Comparison of ENCODE assay signal across 8 mouse cellular contexts in genomic region chr4:56946641-56947640, GRCm38 (mm10). TPM values are rescaled to one million over a fixed set of nuclear protein-coding genes. Genes with fewer than 3 reads are reported as not detected.
DNase-seq lines count a peak whose midpoint lies in the region; ATAC-seq lines count a peak whose summit lies in the region.

Gene Tmem245 (minus strand): TSS chr4:56947437.

- H3K36me3 ChIP-seq in heart, embryonic 14.5 days (ENCODE audit: control insufficient read depth, insufficient read depth, low read length), result no peaks in the 10 kb centered on the region
- no peaks in the 10 kb centered on the region for H3K36me3 ChIP-seq in liver, embryonic 13.5 days
- no peaks in the 10 kb centered on the region for H3K36me3 ChIP-seq in stomach, embryonic 16.5 days (ENCODE audit: control insufficient read depth, insufficient read depth, low read length)

- H3K27me3 ChIP-seq in heart, embryonic 14.5 days (ENCODE audit: control insufficient read depth, insufficient read depth, low read length), result no peaks in the 10 kb centered on the region
- H3K27me3 ChIP-seq in liver, embryonic 13.5 days, result no peaks in the 10 kb centered on the region
- H3K27me3 ChIP-seq in stomach, embryonic 16.5 days (ENCODE audit: control insufficient read depth, insufficient read depth, low read length), result no peaks in the 10 kb centered on the region

- H3K9me3 ChIP-seq in heart, embryonic 14.5 days (ENCODE audit: control insufficient read depth, low read length), result no peaks in the 10 kb centered on the region
- H3K9me3 ChIP-seq in liver, embryonic 13.5 days (replicated peaks), result no peaks in the 10 kb centered on the region
- H3K9me3 ChIP-seq in stomach, embryonic 16.5 days (replicated peaks; ENCODE audit: control insufficient read depth, low read length), result no peaks in the 10 kb centered on the region

- H3K9ac ChIP-seq in heart, embryonic 14.5 days (ENCODE audit: low read length), result peak within 1 kb of the TSS; percentile 93
- peak within 1 kb of the TSS; percentile 87 for H3K9ac ChIP-seq in liver, embryonic 13.5 days
- peak within 1 kb of the TSS; percentile 89 for H3K9ac ChIP-seq in stomach, embryonic 16.5 days (ENCODE audit: low read length)

- peak within 1 kb of the TSS; percentile 72 for H3K4me2 ChIP-seq in heart, embryonic 14.5 days (ENCODE audit: low read length)
- H3K4me2 ChIP-seq in liver, embryonic 13.5 days, result peak within 1 kb of the TSS; percentile 92
- H3K4me2 ChIP-seq in stomach, embryonic 16.5 days (ENCODE audit: low read depth, low read length), result peak within 1 kb of the TSS; percentile 86

- ATAC-seq in CD4-positive, CD25-positive, alpha-beta regulatory T cell, adult 4 months, result peak; percentile 91
- ATAC-seq in heart, embryonic 14.5 days (ENCODE audit: insufficient number of reproducible peaks, insufficient read depth, low FRiP score, low read depth), result peak; percentile 93
- peak; percentile 96 for ATAC-seq in liver, embryonic 13.5 days (ENCODE audit: low read depth)
- peak; percentile 97 for ATAC-seq in stomach, embryonic 16.5 days (ENCODE audit: insufficient read depth, low FRiP score)

- under 1% methylated on average over 106 of the region's 107 CpGs for WGBS in heart, embryonic 14.5 days
- WGBS in liver, embryonic 13.5 days (ENCODE audit: insufficient replicate concordance), result under 1% methylated on average over 107 of the region's 107 CpGs
- WGBS in stomach, embryonic 16.5 days, result under 1% methylated on average over 106 of the region's 107 CpGs

- peaks cover 21 to 37% of the 10 kb centered on the region in 2 experiments for H3K4me1 ChIP-seq in heart, embryonic 14.5 days (ENCODE audit: control insufficient read depth in 2 of 2, insufficient read depth in 2 of 2, low read length in 2 of 2)
- peaks cover 51% of the 10 kb centered on the region for H3K4me1 ChIP-seq in liver, embryonic 13.5 days (replicated peaks)
- H3K4me1 ChIP-seq in stomach, embryonic 16.5 days (ENCODE audit: control insufficient read depth, insufficient read depth, low read length), result peaks cover 35% of the 10 kb centered on the region

- peak within 1 kb of the TSS; percentile 72 to 89 for H3K4me3 ChIP-seq in heart, embryonic 14.5 days (ENCODE audit: control insufficient read depth in 1 of 2, insufficient read depth in 1 of 2, low read depth in 1 of 2, low read length in 2 of 2)
- H3K4me3 ChIP-seq in liver, embryonic 13.5 days (replicated peaks), result peak within 1 kb of the TSS; percentile 84
- peak within 1 kb of the TSS; percentile 88 for H3K4me3 ChIP-seq in stomach, embryonic 16.5 days (replicated peaks; ENCODE audit: low read length)

- DNase-seq in c-Kit-negative CD71-positive TER-119-positive erythroid progenitor cells, embryonic 14.5 days (ENCODE audit: low read depth, low spot score), result peak; percentile 75
- DNase-seq in fibroblast of lung, adult 2 months (ENCODE audit: low read depth), result peak; percentile 82
- peak; percentile 97 for DNase-seq in kidney, postnatal 14 days
- DNase-seq in liver, embryonic 13.5 days, result peak; percentile 89
- DNase-seq in neural tube, embryonic 10.5 days (ENCODE audit: extremely low spot score, low spot score), result peak; percentile 90

- H3K27ac ChIP-seq in heart, embryonic 14.5 days (replicated peaks in 1 of 2; ENCODE audit: control insufficient read depth in 1 of 2, insufficient read depth in 1 of 2, low read depth in 2 of 2, low read length in 2 of 2), result peak within 1 kb of the TSS; percentile 60 to 88
- H3K27ac ChIP-seq in liver, embryonic 13.5 days, result peak within 1 kb of the TSS; percentile 65
- H3K27ac ChIP-seq in stomach, embryonic 16.5 days (ENCODE audit: low read length), result peak within 1 kb of the TSS; percentile 91

RNA-seq across cellular contexts. Expression of gene Tmem245, which starts in this region (rescaled TPM):
- polyA plus RNA-seq in CD4-positive, CD25-positive, alpha-beta regulatory T cell, adult 4 months (2017; shearing (Covaris generic)), result 1 to 10 TPM; 5.7 to 6.7 TPM
- polyA plus RNA-seq in heart, embryonic 14.5 days (2014; fragmentation: Nextera tagmentation; extraction: Ambion mirVana), result 21.6 and 22.7 TPM in 2 replicates
- 2.8 and 3.5 TPM in 2 replicates for polyA plus RNA-seq in liver, embryonic 13.5 days (2015; fragmentation: Nextera tagmentation; extraction: Ambion mirVana)
- polyA plus RNA-seq in stomach, embryonic 16.5 days (2015; fragmentation: Nextera tagmentation; extraction: Ambion mirVana), result 5.7 and 5.8 TPM in 2 replicates

Comparison
In these comparisons a context has a peak if more than half of its experiments do, and no peak if none do; other contexts are left out.
1. Peak in every context shown above with its lines: DNase-seq, ATAC-seq, H3K4me3 ChIP-seq and H3K27ac ChIP-seq.